Mouse (Mus musculus) testis, adult 2 months (tissue): ENCODE results near the gene Ninj2.

ENCODE experiments used
- CTCF ChIP-seq: fragments of 200-500 bp; IDR thresholded peaks from 2 replicates; pipeline ENCODE4 v1.5.1; 2012; ENCODE audit warnings: low read depth, mild to moderate bottlenecking, inconsistent platforms, low read length, moderate library complexity; ENCODE audit not compliant: control insufficient read depth, insufficient read depth, insufficient replicate concordance
- POLR2A ChIP-seq: fragments of 200-500 bp; IDR thresholded peaks from 2 replicates; pipeline ENCODE4 v1.6.1; 2012; ENCODE audit warnings: low read depth, mild to moderate bottlenecking, inconsistent platforms, low read length, moderate library complexity; ENCODE audit not compliant: control insufficient read depth

- TF ChIP-seq CTCF = no peak
- no peak; the same call in 1 of the 2 replicates for TF ChIP-seq POLR2A
These were observed 56.4 kb downstream of the Ninj2 start for GRCm38 (mm10) chr6:120149458-120150120.
